Mouse (Mus musculus) layer of hippocampus, postnatal 10 days (tissue): ENCODE measurements around the gene Gfod1. TPM values are rescaled to one million over a fixed set of nuclear protein-coding genes. Genes with fewer than 3 reads are reported as not detected.

ENCODE experiments used
- DNase-seq, 2 experiments: peaks; one replicate each; pipeline ENCODE4 v3.0.0; 2021; ENCODE audit warnings: low spot score in 2 of 2
- total RNA-seq, 2 experiments: library from RNA; stranded (reverse); gene quantifications; 2 replicates each; pipeline ENCODE4 v1.2.3; 2021

The Gfod1 gene
- total RNA-seq, 2 experiments from 2014 or later = 42.2 to 42.8 TPM

DNA sequence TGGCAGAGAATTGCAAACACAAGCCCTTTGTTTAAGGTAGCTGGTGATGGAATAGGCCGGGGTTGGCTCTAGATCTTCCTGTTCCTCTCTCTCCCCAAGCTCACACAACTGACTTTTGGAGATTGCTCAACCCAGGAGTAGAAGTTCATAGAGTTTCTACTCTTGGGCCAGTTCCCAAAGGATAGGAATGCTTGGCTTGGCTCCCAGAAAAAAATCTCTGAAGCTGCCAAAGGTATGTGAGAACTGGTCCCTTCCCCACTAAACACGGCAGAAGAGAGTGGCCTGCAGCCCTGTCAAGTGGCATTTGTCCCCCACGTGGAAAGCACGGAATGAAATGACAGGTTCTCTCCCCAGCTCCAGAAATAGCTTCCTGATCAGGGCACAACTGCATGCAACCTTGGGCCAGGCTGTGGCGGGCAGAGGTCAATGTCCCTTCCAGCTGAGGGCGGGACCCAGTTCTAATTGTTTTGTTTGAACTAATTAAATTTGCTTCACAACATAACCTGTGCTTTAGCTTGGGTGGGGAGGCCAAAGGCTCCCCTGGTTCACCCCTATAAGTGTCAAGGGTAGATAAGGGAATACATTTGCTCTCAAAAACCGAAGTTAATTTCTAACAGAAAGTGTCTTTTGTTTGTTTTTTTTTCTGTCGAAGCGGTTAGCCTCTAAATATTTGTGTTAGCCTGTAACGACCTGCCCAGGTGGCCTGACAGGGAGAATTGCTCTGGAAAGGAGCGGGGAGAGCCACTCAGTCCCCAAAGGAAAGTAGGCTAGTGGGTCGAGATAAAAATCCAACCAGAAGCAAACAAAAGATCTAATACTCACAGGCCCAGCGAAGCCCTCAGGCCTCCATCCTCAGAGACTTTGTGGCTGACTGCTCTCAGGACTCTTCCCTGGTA, 71.8 kb downstream of the Gfod1 start:
- DNase-seq = no peak

GRCm38 (mm10) chr13:43230842-43231241, 73.1 kb downstream of the Gfod1 start:
- DNase-seq = no peak

- DNase-seq = peak; percentile 60 to 73
Measured at GRCm38 (mm10) chr13:43230238-43230637, 73.7 kb downstream of the Gfod1 start.

- DNase-seq = no peak
Measured at GRCm38 (mm10) chr13:43229767-43230166, 74.2 kb downstream of the Gfod1 start.

DNA sequence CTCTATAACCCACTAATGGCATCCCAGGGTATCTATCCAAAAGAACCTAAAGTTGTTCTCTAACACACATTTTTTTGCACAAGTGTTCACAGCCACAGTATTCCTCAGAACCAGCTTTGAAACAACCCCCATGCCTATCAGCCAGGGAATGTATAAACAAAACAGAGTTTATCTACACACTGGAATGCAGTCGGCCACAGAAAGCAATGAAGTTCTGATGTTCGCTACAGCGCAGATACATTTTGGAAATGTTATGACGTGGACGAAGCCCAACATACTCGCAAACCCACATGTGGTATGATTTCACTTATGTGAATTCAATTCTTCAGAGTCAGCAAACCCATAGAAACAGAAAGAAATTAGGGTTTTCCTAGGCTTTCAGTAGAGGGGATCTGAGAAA, 75.8 kb downstream of the Gfod1 start:
- no peak for DNase-seq

- DNase-seq = no peak
Measured at GRCm38 (mm10) chr13:43226041-43226440, 77.9 kb downstream of the Gfod1 start.

DNA sequence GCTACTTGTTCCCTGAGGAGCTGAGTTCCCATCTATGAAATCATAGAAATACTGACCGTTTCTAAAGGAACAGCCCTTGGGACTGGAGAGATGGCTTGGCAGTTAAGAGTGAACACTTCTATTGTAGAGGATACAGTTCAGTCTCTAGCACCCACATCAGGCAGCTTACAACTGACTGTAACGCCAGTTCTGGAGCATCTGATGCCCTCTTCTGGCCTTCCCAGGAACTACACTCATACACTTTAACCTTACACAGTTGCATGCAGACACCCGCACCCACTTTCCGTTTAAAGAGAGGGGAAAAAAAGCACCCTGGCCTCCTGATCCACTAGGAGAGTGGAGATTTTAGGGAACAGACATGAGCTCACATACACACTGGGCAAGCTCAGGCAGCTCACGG, 78.8 kb downstream of the Gfod1 start:
- DNase-seq = no peak

DNA sequence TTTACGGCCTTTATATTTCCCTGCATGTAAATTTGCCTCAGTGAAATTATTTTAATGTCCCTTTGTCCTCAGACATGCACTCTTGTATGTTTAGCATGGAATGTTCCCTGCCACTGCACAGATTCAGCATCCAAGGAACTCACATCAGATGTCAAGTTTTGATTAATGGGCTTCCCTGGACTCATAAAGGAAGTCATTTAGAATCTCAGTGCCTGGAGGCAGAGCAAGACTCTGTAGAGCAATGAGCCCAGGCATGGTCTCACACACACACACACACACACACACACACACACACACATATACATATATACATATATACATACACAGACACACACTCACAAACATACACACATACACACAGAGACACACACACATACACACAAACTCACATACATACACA, 81.9 kb downstream of the Gfod1 start:
- no peak for DNase-seq

- no peak for DNase-seq
Measured at GRCm38 (mm10) chr13:43221290-43221689, 82.7 kb downstream of the Gfod1 start.

DNA sequence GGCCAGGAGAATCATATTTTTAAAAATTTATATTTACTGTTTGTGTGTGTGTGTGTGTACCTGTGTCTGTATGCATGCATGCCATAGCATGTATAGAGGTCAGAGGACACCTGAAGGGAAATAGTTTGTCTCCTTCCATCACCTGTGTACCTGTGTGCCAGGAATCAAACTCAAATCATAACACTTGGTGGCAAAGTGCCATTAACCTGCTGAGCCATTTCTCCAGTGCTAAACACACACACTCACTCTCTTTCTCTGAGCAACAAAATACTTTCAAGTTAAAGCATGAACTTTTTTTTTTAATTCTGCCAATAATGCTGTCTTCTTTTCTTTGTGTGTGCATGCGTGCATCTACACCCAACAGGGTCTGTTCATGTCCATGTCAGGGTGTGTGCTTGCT, 83.3 kb downstream of the Gfod1 start:
- DNase-seq = no peak

- no peak for DNase-seq
Measured at GRCm38 (mm10) chr13:43218764-43219163, 85.2 kb downstream of the Gfod1 start.

- no peak for DNase-seq
Measured at GRCm38 (mm10) chr13:43218284-43218683, 85.7 kb downstream of the Gfod1 start.

GRCm38 (mm10) chr13:43217686-43218085, 86.3 kb downstream of the Gfod1 start:
- no peak for DNase-seq

- DNase-seq = no peak
Measured at GRCm38 (mm10) chr13:43217059-43217458, 86.9 kb downstream of the Gfod1 start.

GRCm38 (mm10) chr13:43215994-43216706, 87.8 kb downstream of the Gfod1 start:
- DNase-seq = no peak

- no peak for DNase-seq
Measured at GRCm38 (mm10) chr13:43215144-43215993, 88.6 kb downstream of the Gfod1 start.

DNA sequence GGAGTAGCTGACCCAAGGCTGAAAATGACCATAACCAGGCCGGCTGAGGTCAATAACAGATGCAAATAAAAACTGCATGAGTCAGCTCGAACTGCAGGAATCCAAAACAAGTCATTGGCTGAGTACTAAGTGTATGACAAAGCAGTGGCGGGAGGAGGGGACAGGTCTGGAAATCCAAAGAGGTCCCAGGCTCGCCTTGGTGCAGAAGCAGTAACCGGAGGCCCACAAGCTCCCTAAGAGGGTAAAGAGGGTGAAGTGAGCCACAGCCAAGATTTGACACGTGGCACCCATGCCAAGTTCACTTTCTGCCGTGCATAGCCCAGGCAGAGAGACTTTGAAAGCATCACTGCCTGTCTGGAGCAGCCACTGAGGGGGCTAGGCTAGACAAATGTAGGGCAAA, 91.6 kb downstream of the Gfod1 start:
- no peak for DNase-seq

DNA sequence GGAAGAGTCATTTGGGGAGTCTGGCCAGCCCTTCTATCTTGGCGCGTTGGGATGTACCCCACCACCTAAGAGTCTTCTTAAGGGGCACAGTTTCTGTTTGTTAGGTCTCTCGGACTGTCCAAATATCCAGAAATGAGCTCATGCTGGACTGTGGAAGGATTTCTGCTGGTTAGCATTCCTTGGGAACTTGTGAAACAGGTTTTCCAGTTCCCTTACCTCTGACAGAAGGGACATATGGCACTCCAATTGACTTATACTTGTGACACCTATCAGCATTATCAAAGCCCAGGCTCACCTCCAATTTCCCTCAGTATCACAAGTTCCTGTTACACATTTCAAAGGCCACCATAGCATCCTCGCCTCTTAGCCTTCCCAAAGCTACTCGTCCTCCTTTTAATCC, 93.0 kb downstream of the Gfod1 start:
- DNase-seq = no peak

DNA sequence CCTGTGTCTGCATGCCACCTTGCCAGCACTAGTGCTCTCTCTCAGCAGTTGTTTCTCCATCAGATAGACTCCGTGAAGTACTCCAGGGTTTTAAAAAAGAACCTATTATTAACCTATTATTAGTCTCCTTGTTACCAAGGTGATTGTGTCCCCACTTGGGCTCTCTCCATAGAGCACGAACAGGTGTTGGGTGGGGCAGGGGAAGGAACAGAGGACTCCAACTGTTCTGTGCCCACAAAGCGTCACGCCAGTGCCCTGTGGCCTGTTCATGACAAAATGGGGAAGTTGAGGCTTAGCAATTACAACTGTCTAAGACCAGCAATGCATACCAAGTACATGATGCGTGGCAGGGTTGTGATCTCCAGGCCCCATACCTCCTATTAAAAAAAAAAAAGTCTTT, 94.4 kb downstream of the Gfod1 start:
- DNase-seq = no peak

- DNase-seq = no peak
Measured at GRCm38 (mm10) chr13:43208914-43209439, 95.0 kb downstream of the Gfod1 start.

DNA sequence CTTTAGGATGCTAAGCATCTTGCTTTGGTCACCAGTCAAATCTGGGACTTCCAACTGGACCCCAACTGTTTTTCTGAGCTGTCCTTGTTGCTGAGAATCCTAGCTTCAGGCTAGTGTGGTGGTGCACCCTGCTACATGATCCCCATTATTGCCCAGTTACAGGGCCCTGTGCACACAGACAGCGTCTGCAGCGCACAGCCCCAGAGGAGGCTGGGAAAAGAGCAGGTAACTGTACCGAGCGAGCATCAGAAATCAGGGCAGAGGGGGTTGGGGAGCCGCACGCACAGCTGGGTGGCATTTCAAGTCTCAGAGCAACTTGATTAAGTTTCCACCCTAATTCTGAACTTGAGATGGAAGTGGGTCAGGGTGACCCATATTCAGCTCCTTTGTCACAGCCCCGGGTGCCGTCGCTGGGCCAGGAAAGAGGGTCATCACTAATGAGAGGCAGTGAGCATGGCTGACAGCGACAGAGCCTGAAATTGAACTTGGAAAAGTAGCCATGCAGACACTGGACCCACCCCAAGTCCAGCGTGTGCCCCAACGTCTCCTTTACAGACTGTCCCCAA, 97.8 kb downstream of the Gfod1 start:
- no peak for DNase-seq
